Mouse (Mus musculus): ENCODE results near the gene Agrn. TPM values are rescaled to one million over a fixed set of nuclear protein-coding genes. Genes with fewer than 3 reads are reported as not detected.

Gene Agrn
- polyA plus RNA-seq (2015; fragmentation: Illumina TruSeq; extraction: RNeasy Lipid Tissue Mini Kit (QIAGEN cat#74804); ENCODE audit: low read depth, low replicate concordance): 94.5 TPM

DNA sequence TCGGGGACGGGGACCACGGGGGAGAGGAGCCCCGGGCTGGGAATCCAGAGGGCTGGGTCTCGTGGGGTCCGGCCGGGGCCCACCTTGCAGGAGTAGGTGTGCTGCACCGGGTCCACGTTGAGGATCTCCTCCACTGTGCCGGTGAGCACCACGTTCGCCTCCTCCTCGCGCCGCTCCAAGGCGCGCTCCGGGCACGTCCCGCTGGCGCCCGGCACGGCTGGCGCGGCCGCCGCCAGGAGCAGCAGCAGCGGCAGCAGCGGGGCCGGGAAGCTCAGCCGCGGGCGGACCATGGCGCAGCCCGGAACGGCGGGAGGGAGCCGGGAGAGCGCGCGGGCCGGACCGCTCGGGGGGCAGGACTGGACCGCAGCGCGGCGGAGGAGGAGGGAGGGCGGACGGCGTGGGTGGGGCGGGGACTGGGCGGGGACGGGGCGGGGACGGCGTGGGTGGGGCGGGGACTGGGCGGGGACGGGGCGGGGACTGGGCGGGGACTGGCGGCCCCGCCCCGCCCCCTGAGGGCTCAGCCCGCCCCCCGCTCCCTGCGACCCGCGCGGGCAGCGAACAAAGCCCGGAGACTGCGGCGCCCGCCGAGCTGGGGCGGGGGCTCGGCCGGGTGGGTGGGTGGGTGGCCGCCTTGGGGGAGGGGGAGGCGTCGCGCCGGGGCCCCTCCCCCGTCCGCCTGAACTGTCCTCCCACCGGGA, at the start of gene Agrn:
Gene Agrn, minus strand, starts transcription at position 358 of the 698 bp plus-strand sequence.

DNA sequence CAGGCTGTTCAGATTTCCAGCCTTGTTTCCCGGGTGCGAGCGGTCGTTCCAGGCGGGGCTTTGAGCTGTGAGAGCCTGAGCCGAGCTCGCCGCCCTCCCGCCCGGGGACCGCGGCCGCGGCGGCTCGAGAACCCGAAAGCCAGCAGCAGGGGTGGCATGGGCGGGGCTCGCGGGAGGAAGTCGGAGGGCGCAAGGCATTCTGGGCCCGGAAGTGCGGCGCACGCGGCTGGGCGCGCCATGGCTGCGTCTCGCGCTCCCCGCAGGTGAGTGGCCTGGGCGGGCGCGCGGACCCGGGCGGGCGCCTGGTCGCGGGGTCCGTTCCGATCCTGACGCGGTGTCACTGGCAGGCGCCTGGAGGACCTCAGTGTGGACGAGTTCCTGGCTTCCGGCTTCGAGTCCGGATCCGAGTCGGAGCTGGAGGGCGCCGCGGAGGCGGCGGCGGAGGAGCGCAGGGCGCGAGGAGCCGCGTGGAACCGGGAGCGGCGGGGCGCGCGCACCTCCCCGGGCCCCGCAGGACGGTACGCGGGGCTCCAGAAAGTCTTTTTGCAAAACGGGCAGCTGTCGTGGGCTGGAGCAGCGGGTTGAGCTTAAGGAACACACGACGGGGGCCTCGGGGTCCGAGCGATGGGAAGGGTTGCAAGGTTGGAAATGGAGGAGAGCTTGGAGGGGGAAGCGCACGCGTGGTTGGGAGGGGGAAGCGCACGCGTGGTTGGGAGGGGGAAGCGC, 38.7 kb upstream of the Agrn start, which contains the start of gene Noc2l:
Gene Noc2l, plus strand, starts transcription at position 203 of the 726 bp plus-strand sequence.

DNA sequence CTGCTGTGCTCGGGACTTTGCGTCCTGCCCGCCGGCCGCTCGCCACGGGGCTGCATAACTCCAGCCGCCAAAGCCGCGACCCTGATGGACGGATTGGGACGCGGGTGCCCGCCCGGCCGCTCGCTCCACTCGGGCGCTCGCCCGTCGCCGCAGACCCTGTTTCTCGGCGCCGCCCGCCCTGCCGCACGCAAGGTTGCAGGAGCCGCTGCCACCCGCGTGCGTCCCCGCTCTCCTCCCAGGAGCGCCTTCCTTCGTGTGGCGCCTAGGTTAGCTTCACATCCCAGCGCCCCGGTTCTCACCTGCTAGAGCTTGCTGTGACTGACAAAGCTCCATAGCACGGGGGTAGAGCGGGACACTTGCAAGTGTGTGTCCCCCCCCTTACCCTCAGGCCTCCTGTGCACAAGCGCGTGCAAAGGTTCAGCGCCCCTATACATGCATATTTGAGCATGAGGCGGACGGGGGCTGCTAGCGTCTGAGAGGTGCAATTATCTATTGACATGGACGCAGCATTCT, 37.5 kb upstream of the Agrn start, which contains the start of gene Plekhn1:
Gene Plekhn1, minus strand, starts transcription at position 157 of the 513 bp plus-strand sequence.

DNA sequence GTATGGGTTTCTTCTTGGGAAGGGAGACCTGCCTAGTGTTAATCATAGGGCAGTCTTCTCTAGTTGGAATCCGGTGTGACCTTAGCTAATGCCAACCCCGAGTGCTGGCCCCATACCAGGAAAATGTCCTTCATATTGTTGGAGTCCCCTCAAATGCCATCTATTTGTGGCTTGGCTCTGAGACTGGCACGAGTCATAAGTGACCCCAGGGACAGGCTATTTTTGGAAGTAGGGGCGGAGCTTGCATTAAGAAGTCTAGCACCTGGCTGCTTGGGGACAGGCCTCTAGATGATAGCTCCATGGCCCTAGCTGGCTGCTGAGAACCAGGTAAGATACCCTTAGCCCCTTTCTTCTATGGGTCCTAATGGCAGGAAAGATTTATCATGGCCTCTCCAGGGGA, 18.4 kb upstream of the Agrn start, which contains the start of gene Perm1:
Gene Perm1, plus strand, starts transcription at position 220 of the 400 bp plus-strand sequence.

DNA sequence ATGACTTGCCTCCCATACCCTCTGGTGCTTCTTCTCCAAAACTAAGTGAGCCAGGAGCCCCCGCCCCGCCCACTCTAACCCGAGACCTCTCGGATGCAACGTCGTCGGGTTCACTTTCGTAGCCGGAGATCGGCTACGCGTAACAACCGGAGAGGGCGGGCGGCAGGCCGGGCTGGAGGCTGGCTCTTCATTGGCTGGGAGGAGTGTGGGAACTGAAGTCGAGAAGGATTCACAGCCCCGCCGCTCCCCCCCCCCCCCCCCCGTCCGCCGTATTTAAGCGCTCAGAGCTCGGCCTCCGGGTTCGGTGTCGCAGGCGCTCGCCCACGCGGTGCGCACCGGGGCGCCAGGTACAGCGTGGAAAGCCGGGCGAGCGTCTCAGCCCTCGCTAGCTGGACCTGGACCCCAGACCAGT, 5.7 kb upstream of the Agrn start, which contains the start of gene AW011738:
Gene AW011738, plus strand, starts transcription at position 304 of the 412 bp plus-strand sequence.

GRCm38 (mm10) chr4:156200623-156201475, 3.6 kb upstream of the Agrn start, which contains the start of gene Isg15:
Gene Isg15, minus strand, starts transcription at chr4:156200818.

DNA sequence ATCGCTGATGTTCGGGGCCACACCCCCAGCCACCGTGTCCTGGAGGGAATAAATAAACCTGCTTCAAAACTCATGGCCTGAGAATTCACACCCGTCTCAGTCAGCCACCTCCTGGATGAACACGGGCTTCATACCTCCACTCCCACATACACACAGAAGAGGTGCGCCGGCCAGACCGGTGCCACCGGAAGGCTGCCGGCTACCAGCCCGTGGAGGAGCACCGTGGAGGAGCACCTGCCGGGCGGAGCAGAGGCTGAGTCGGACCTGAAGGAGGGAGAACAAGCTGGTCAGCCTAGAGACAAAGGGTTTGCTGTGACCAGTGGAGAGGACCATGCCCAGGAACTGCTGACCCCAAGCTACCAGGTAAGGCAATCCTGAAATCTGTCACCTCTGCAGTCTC, 66.9 kb downstream of the Agrn start, which contains the start of gene Rnf223:
Gene Rnf223, plus strand, starts transcription at position 78 of the 400 bp plus-strand sequence.

Other genes with a start within 250 kb of the Agrn start
- 21.7 TPM for gene C1qtnf12, start 235.2 kb downstream of the Agrn start, polyA plus RNA-seq (2015; fragmentation: Illumina TruSeq; extraction: RNeasy Lipid Tissue Mini Kit (QIAGEN cat#74804); ENCODE audit: low read depth, low replicate concordance)
- 10.9 TPM for gene B3galt6, start 204.8 kb downstream of the Agrn start, polyA plus RNA-seq (2015; fragmentation: Illumina TruSeq; extraction: RNeasy Lipid Tissue Mini Kit (QIAGEN cat#74804); ENCODE audit: low read depth, low replicate concordance)
- 237 TPM for gene Sdf4, start 204.6 kb downstream of the Agrn start, polyA plus RNA-seq (2015; fragmentation: Illumina TruSeq; extraction: RNeasy Lipid Tissue Mini Kit (QIAGEN cat#74804); ENCODE audit: low read depth, low replicate concordance)
- gene Tnfrsf4, start 183.6 kb downstream of the Agrn start, polyA plus RNA-seq (2015; fragmentation: Illumina TruSeq; extraction: RNeasy Lipid Tissue Mini Kit (QIAGEN cat#74804); ENCODE audit: low read depth, low replicate concordance): 2.8 TPM
- not detected for gene Tnfrsf18, start 171.3 kb downstream of the Agrn start, polyA plus RNA-seq (2015; fragmentation: Illumina TruSeq; extraction: RNeasy Lipid Tissue Mini Kit (QIAGEN cat#74804); ENCODE audit: low read depth, low replicate concordance)
- gene Ttll10, start 138.1 kb downstream of the Agrn start, polyA plus RNA-seq (2015; fragmentation: Illumina TruSeq; extraction: RNeasy Lipid Tissue Mini Kit (QIAGEN cat#74804); ENCODE audit: low read depth, low replicate concordance): 0.48 TPM
- 20.4 TPM for gene 9430015G10Rik, start 87.5 kb downstream of the Agrn start, polyA plus RNA-seq (2015; fragmentation: Illumina TruSeq; extraction: RNeasy Lipid Tissue Mini Kit (QIAGEN cat#74804); ENCODE audit: low read depth, low replicate concordance)
- gene Rnf223, start 67.0 kb downstream of the Agrn start, polyA plus RNA-seq (2015; fragmentation: Illumina TruSeq; extraction: RNeasy Lipid Tissue Mini Kit (QIAGEN cat#74804); ENCODE audit: low read depth, low replicate concordance): 0.34 TPM
- 6.3 TPM for gene Isg15, start 3.3 kb upstream of the Agrn start, polyA plus RNA-seq (2015; fragmentation: Illumina TruSeq; extraction: RNeasy Lipid Tissue Mini Kit (QIAGEN cat#74804); ENCODE audit: low read depth, low replicate concordance)
- 3.0 TPM for gene AW011738, start 5.8 kb upstream of the Agrn start, polyA plus RNA-seq (2015; fragmentation: Illumina TruSeq; extraction: RNeasy Lipid Tissue Mini Kit (QIAGEN cat#74804); ENCODE audit: low read depth, low replicate concordance)
- 0.46 TPM for gene Perm1, start 18.4 kb upstream of the Agrn start, polyA plus RNA-seq (2015; fragmentation: Illumina TruSeq; extraction: RNeasy Lipid Tissue Mini Kit (QIAGEN cat#74804); ENCODE audit: low read depth, low replicate concordance)
- gene Plekhn1, start 37.4 kb upstream of the Agrn start, polyA plus RNA-seq (2015; fragmentation: Illumina TruSeq; extraction: RNeasy Lipid Tissue Mini Kit (QIAGEN cat#74804); ENCODE audit: low read depth, low replicate concordance): 33.9 TPM
- gene Noc2l, start 38.5 kb upstream of the Agrn start, polyA plus RNA-seq (2015; fragmentation: Illumina TruSeq; extraction: RNeasy Lipid Tissue Mini Kit (QIAGEN cat#74804); ENCODE audit: low read depth, low replicate concordance): 65.3 TPM
- gene Samd11, start 58.2 kb upstream of the Agrn start, polyA plus RNA-seq (2015; fragmentation: Illumina TruSeq; extraction: RNeasy Lipid Tissue Mini Kit (QIAGEN cat#74804); ENCODE audit: low read depth, low replicate concordance): 1.9 TPM
- gene Vmn2r-ps159, start 133.6 kb upstream of the Agrn start, polyA plus RNA-seq (2015; fragmentation: Illumina TruSeq; extraction: RNeasy Lipid Tissue Mini Kit (QIAGEN cat#74804); ENCODE audit: low read depth, low replicate concordance): not detected